Mouse (Mus musculus) liver, postnatal 0 days (tissue): ENCODE measurements around the gene Fam126a.

Experiments used
- CTCF ChIP-seq: sonication (generic); IDR thresholded peaks from 2 replicates; pipeline ENCODE4 v1.5.1; 2016; ENCODE audit warnings: antibody characterized with exemption, low read depth
- EP300 ChIP-seq: IDR thresholded peaks from 2 replicates; pipeline ENCODE4 v1.6.1; 2016; ENCODE audit warnings: antibody characterized with exemption, low read depth, mild to moderate bottlenecking

DNA sequence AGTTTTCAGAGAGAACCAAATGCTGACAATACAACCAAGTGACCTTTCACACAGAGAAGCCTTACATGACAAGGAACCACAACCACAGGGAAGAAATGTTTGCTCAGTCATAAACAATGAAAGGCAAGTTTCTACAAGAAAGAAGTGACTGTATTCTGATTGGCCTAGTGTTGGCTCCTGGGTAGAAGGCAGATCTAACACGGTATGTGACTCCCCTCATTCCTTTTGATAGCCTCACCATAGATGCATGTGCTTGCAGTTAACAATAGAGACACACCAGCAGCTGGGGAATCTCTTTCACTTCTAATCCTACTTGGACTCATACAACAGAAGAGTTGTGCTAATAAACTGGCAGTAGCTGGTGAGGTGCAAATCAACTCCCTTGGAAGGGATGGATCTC is 17.3 kb upstream of the Fam126a start:
- TF ChIP-seq CTCF = no peak
- TF ChIP-seq EP300 = no peak
